Mouse (Mus musculus) cerebellum, postnatal 25 days (tissue): ENCODE results near the gene Cdkl5.
"Not testable (repeated sequence)": the region's sequence is repeated elsewhere in the genome, so short reads cannot be mapped to it uniquely, and the experiment has no call there.

Experiments
- DNase-seq, 2 experiments: peaks; one replicate each; pipeline ENCODE4 v3.0.0; 2021; ENCODE audit warnings: mixed read lengths in 2 of 2

Gene Cdkl5

GRCm38 (mm10) chrX:160906477-160906876 is 88.0 kb downstream of the Cdkl5 start:
- no peak for DNase-seq

- no peak for DNase-seq
These were observed 88.6 kb downstream of the Cdkl5 start for GRCm38 (mm10) chrX:160905913-160906312.

GRCm38 (mm10) chrX:160905041-160905678 is 89.3 kb downstream of the Cdkl5 start:
- DNase-seq: peak in 1 of 2 experiments; percentile 14

GRCm38 (mm10) chrX:160901118-160901517 is 93.4 kb downstream of the Cdkl5 start:
- no peak for DNase-seq

GRCm38 (mm10) chrX:160892077-160892476 is 102.4 kb downstream of the Cdkl5 start:
- no peak for DNase-seq

GRCm38 (mm10) chrX:160886301-160886700 is 108.2 kb downstream of the Cdkl5 start:
- no peak for DNase-seq

GRCm38 (mm10) chrX:160866576-160866975 is 127.9 kb downstream of the Cdkl5 start:
- DNase-seq: peak; percentile 52 to 53

GRCm38 (mm10) chrX:160865022-160865421 is 129.5 kb downstream of the Cdkl5 start:
- DNase-seq: no peak

- DNase-seq: peak in 1 of 2 experiments; percentile 35
These were observed 130.7 kb downstream of the Cdkl5 start for GRCm38 (mm10) chrX:160863689-160864383.

GRCm38 (mm10) chrX:160808226-160808625 is 186.3 kb downstream of the Cdkl5 start:
- peak; percentile 18 to 43 for DNase-seq

GRCm38 (mm10) chrX:160804409-160805150 is 189.9 kb downstream of the Cdkl5 start:
- DNase-seq: peak in 1 of 2 experiments; percentile 4

GRCm38 (mm10) chrX:160794920-160795319 is 199.6 kb downstream of the Cdkl5 start:
- DNase-seq: no peak

GRCm38 (mm10) chrX:160782276-160782675 is 212.2 kb downstream of the Cdkl5 start:
- DNase-seq: no peak

GRCm38 (mm10) chrX:160773033-160773432 is 221.5 kb downstream of the Cdkl5 start:
- no peak for DNase-seq

- not testable (repeated sequence) for DNase-seq
These were observed 224.9 kb downstream of the Cdkl5 start for GRCm38 (mm10) chrX:160769622-160770021.

- no peak for DNase-seq
These were observed 226.8 kb downstream of the Cdkl5 start, which contains the start of gene Rs1 for GRCm38 (mm10) chrX:160767713-160768112. Rs1 (plus strand) TSS chrX:160768013.

- no peak for DNase-seq
These were observed 228.3 kb downstream of the Cdkl5 start for GRCm38 (mm10) chrX:160766233-160766616.

GRCm38 (mm10) chrX:160765389-160766232 is 228.9 kb downstream of the Cdkl5 start:
- peak; percentile 92 to 93 for DNase-seq

- DNase-seq: no peak
These were observed 243.7 kb downstream of the Cdkl5 start for GRCm38 (mm10) chrX:160750808-160751207.

- peak in 1 of 2 experiments; percentile 9 for DNase-seq
These were observed 245.9 kb downstream of the Cdkl5 start for GRCm38 (mm10) chrX:160748653-160749052.

GRCm38 (mm10) chrX:160745399-160745798 is 249.1 kb downstream of the Cdkl5 start:
- no peak for DNase-seq

- no peak for DNase-seq
These were observed 258.9 kb downstream of the Cdkl5 start, which contains the start of gene Ppef1 for GRCm38 (mm10) chrX:160735650-160736049. Ppef1 (minus strand) TSS chrX:160735765.
